Mouse (Mus musculus): ENCODE measurements around the gene Helt. TPM values are rescaled to one million over a fixed set of nuclear protein-coding genes. Genes with fewer than 3 reads are reported as not detected.

The Helt gene
- polyA plus RNA-seq, 1 experiment from 2014 or later, result not detected

DNA sequence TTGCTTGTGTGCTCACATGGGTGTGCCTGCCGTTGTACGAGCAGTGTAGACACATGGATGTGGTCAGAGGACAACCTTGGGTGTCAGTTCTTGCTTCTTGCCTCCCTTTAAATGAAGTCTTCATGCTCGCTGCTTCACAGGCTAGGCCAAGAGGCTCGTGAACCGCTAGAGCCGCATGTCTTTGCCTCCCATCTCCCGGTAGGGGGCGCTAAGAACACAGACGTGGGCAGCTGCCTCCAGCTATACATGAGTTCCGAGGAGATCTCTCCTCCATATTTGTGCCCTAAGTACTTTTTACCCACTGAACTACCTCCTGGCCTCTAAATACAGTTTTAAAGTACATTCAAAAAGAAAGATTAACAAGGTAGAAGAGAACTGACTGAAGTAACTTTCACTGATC is 16.7 kb upstream of the Helt start:
- 7% methylated on average over 10 of the region's 10 CpGs for WGBS (ENCODE audit: insufficient replicate concordance)
- H3K4me3 ChIP-seq (ENCODE audit: low read depth, low read length), result no peak overlapping the region
- H3K9ac ChIP-seq (ENCODE audit: low read depth, low read length), result no peak overlapping the region
- H3K4me1 ChIP-seq (ENCODE audit: control insufficient read depth, low read depth, low read length), result no peaks in the 10 kb centered on the region; the same call in 1 of the 2 replicates
- H3K4me2 ChIP-seq (ENCODE audit: low read depth, low read length), result no peak overlapping the region
- H3K36me3 ChIP-seq (ENCODE audit: control insufficient read depth, insufficient read depth), result no peaks in the 10 kb centered on the region
- ATAC-seq (ENCODE audit: low read depth), result peak; percentile 77
- H3K27ac ChIP-seq (ENCODE audit: low read length), result no peak overlapping the region
- H3K9me3 ChIP-seq (replicated peaks; ENCODE audit: control insufficient read depth, low read length), result no peaks in the 10 kb centered on the region
- no peaks in the 10 kb centered on the region for H3K27me3 ChIP-seq (ENCODE audit: control insufficient read depth, insufficient read depth, low read depth, low read length)

DNA sequence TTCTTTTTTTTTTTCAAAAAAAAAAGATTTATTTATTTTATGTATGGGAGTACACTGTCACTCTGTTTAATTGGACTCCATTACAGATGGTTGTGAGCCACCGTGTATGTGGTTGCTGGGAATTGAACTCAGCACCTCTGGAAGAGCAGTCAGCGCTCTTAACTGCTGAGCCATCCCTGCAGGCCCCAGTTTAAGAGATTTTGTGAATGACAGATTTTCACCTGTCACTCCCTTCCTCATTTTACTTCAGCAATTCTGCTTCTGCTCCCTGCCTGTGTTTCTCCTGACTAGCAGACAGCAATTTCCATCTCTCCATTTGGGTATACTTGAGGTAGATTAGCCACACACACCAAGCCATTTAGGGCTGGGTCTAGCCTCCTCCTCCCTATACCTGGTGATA is 13.7 kb upstream of the Helt start:
- Histone ChIP-seq H3K9me3 (replicated peaks; ENCODE audit: control insufficient read depth, low read length) (no peaks in the 10 kb centered on the region), H3K9ac (ENCODE audit: low read depth, low read length) (no peak overlapping the region), H3K4me1 (ENCODE audit: control insufficient read depth, low read depth, low read length) (no peaks in the 10 kb centered on the region; the same call in 1 of the 2 replicates), H3K36me3 (ENCODE audit: control insufficient read depth, insufficient read depth) (no peaks in the 10 kb centered on the region), H3K4me2 (ENCODE audit: low read depth, low read length) (no peak overlapping the region), H3K27me3 (ENCODE audit: control insufficient read depth, insufficient read depth, low read depth, low read length) (no peaks in the 10 kb centered on the region), H3K27ac (ENCODE audit: low read length) (no peak overlapping the region), H3K4me3 (ENCODE audit: low read depth, low read length) (no peak overlapping the region)
- WGBS (ENCODE audit: insufficient replicate concordance), result 58% methylated on average over 2 of the region's 2 CpGs
- ATAC-seq (ENCODE audit: low read depth), result no peak

DNA sequence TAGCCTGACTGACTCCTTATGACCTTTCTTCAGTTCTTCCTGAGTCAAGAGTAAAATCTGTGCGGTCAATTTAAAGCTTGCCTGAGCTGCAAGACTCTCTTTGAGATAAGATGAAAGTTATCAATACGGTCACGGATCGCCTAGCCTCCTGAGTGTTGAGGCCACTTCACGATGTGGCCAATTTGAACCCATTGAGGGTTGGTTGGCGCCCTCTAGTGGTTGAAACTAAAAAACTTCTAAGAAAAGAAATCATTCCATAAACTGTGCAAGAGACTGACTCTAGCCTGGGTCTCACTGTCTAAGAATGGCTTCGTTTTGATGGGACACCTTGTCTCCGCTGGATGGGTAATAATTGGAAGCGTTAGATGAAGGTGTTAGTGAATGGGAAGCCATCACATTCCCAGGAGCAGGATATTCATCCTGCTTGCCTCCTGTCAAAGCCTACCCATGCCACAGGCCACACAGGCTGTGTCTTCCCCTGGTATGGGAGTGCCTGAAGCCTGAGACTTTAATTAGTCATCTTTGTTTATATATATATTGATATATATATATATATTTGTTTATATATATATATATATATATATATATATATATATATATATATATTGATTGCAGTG is 11.4 kb upstream of the Helt start:
- Histone ChIP-seq H3K9me3 (replicated peaks; ENCODE audit: control insufficient read depth, low read length) (no peaks in the 10 kb centered on the region), H3K36me3 (ENCODE audit: control insufficient read depth, insufficient read depth) (no peaks in the 10 kb centered on the region), H3K27ac (ENCODE audit: low read length) (no peak overlapping the region), H3K4me3 (ENCODE audit: low read depth, low read length) (no peak overlapping the region), H3K4me1 (ENCODE audit: control insufficient read depth, low read depth, low read length) (no peaks in the 10 kb centered on the region; the same call in 1 of the 2 replicates), H3K27me3 (ENCODE audit: control insufficient read depth, insufficient read depth, low read depth, low read length) (no peaks in the 10 kb centered on the region), H3K9ac (ENCODE audit: low read depth, low read length) (no peak overlapping the region), H3K4me2 (ENCODE audit: low read depth, low read length) (no peak overlapping the region)
- no peak for ATAC-seq (ENCODE audit: low read depth)
- WGBS (ENCODE audit: insufficient replicate concordance), result 1% methylated on average over 9 of the region's 9 CpGs

DNA sequence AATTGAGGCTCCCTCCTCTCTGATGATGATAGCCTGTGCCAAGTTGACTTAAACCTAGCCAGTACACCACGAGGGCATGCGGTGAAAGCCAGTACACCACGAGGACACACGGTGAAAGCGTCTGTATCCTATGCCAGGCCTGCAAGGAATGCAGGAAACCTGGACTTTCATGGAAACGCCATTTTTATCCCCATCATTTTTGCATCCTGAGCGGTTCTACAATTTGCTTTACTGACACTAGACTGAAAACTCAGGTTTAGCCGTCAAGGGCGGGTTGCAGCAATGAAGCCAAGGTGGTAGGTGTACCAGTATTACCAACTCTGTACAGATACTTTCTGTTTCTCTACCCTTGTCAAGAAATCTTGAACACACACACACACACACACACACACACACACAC is 7.7 kb upstream of the Helt start:
- Histone ChIP-seq H3K9ac (ENCODE audit: low read depth, low read length) (no peak overlapping the region), H3K4me3 (ENCODE audit: low read depth, low read length) (no peak overlapping the region), H3K4me2 (ENCODE audit: low read depth, low read length) (no peak overlapping the region), H3K9me3 (replicated peaks; ENCODE audit: control insufficient read depth, low read length) (no peaks in the 10 kb centered on the region), H3K27ac (ENCODE audit: low read length) (no peak overlapping the region), H3K27me3 (ENCODE audit: control insufficient read depth, insufficient read depth, low read depth, low read length) (peaks cover 6% of the 10 kb centered on the region; the same call in 1 of the 2 replicates), H3K36me3 (ENCODE audit: control insufficient read depth, insufficient read depth) (no peaks in the 10 kb centered on the region), H3K4me1 (ENCODE audit: control insufficient read depth, low read depth, low read length) (no peaks in the 10 kb centered on the region; the same call in 1 of the 2 replicates)
- 73% methylated on average over 9 of the region's 9 CpGs for WGBS (ENCODE audit: insufficient replicate concordance)
- ATAC-seq (ENCODE audit: low read depth), result no peak

DNA sequence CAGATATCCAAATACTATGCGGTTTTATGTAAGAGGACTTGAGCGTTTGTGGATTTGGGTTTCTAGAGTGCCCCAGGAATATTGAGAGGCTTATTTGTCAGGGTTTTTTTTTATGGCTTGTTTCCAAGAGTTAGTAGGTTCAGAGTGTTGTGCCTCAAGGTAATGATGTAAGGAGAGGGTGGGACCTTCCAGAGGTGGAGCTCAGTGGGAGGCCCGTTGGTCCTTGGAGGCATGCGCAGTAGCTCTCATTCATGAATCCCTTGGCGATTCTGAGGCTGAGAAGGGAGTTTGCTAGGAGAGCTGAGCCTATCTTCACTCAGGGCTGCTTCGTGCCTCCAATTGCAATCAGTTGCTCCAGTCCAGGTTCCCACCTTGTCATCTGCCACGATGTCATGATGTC is 4.4 kb upstream of the Helt start:
- Histone ChIP-seq H3K9me3 (replicated peaks; ENCODE audit: control insufficient read depth, low read length) (no peaks in the 10 kb centered on the region), H3K4me3 (ENCODE audit: low read depth, low read length) (no peak overlapping the region), H3K27ac (ENCODE audit: low read length) (no peak overlapping the region), H3K9ac (ENCODE audit: low read depth, low read length) (no peak overlapping the region), H3K36me3 (ENCODE audit: control insufficient read depth, insufficient read depth) (no peaks in the 10 kb centered on the region), H3K4me2 (ENCODE audit: low read depth, low read length) (no peak overlapping the region), H3K4me1 (ENCODE audit: control insufficient read depth, low read depth, low read length) (no peaks in the 10 kb centered on the region), H3K27me3 (ENCODE audit: control insufficient read depth, insufficient read depth, low read depth, low read length) (peaks cover 38% of the 10 kb centered on the region)
- no peak for ATAC-seq (ENCODE audit: low read depth)
- 31% methylated on average over 7 of the region's 7 CpGs for WGBS (ENCODE audit: insufficient replicate concordance)

DNA sequence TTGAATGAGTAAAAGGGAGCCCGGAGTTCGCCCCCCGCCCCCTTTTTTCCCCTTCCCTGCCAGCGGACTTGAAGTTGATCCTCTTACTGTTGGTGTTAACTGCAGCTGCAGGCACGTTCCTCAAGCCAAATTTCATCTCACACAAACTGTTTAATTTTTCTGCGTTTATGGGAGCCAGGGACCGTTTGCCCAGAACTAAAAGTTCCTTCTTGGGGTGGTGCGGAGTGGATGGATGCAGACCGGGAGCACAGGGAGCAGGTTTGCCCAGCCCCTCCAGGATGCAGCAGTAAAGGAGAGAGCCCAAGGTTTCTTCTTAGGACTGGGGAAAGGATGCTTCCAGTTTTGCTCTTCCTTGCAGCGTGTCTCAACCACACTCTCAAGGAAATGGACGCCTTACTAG is 2.1 kb upstream of the Helt start:
- peaks cover 61% of the 10 kb centered on the region for H3K27me3 ChIP-seq (ENCODE audit: control insufficient read depth, insufficient read depth, low read depth, low read length)
- no peaks in the 10 kb centered on the region for H3K36me3 ChIP-seq (ENCODE audit: control insufficient read depth, insufficient read depth)
- H3K9me3 ChIP-seq (replicated peaks; ENCODE audit: control insufficient read depth, low read length), result no peaks in the 10 kb centered on the region
- no peak overlapping the region for H3K4me2 ChIP-seq (ENCODE audit: low read depth, low read length)
- no peak overlapping the region for H3K9ac ChIP-seq (ENCODE audit: low read depth, low read length)
- no peak for ATAC-seq (ENCODE audit: low read depth)
- H3K27ac ChIP-seq (ENCODE audit: low read length), result no peak overlapping the region
- no peaks in the 10 kb centered on the region for H3K4me1 ChIP-seq (ENCODE audit: control insufficient read depth, low read depth, low read length)
- 3% methylated on average over 11 of the region's 11 CpGs for WGBS (ENCODE audit: insufficient replicate concordance)
- H3K4me3 ChIP-seq (ENCODE audit: low read depth, low read length), result no peak overlapping the region

DNA sequence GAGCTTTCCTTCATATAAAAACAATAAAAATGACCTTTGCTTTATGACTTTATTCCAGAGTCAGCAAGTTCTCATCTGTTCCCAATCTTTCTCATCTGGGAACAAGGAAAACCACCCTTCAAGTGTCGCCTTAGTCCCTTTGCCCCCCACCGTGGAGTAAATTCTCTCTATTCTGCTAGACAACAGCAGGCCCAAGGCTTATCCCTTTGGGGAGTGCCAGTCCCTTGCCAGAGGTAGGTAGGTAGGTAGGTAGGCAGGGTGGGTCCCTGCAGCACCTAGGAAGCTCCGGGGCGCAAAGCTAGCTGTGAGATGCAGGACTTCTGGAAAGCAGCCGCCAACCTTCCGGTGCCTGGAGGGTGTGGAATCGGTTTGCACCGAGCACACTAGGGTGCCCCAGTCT is 1.5 kb upstream of the Helt start:
- Histone ChIP-seq H3K9me3 (replicated peaks; ENCODE audit: control insufficient read depth, low read length) (no peaks in the 10 kb centered on the region), H3K9ac (ENCODE audit: low read depth, low read length) (no peak overlapping the region), H3K4me3 (ENCODE audit: low read depth, low read length) (no peak overlapping the region), H3K4me1 (ENCODE audit: control insufficient read depth, low read depth, low read length) (no peaks in the 10 kb centered on the region), H3K36me3 (ENCODE audit: control insufficient read depth, insufficient read depth) (no peaks in the 10 kb centered on the region), H3K27ac (ENCODE audit: low read length) (no peak overlapping the region), H3K27me3 (ENCODE audit: control insufficient read depth, insufficient read depth, low read depth, low read length) (peaks cover 67% of the 10 kb centered on the region), H3K4me2 (ENCODE audit: low read depth, low read length) (no peak overlapping the region)
- no peak for ATAC-seq (ENCODE audit: low read depth)
- 2% methylated on average over 8 of the region's 8 CpGs for WGBS (ENCODE audit: insufficient replicate concordance)

GRCm38 (mm10) chr8:46295101-46295534 is 647 bp upstream of the Helt start:
- 1% methylated on average over 14 of the region's 14 CpGs for whole genome bisulfite sequencing (ENCODE audit: insufficient replicate concordance)
- no peak for ATAC-seq (ENCODE audit: low read depth)
- no peaks in the 10 kb centered on the region for H3K4me1 ChIP-seq (ENCODE audit: control insufficient read depth, low read depth, low read length)
- no peak overlapping the region for H3K4me3 ChIP-seq (ENCODE audit: low read depth, low read length)
- H3K36me3 ChIP-seq (ENCODE audit: control insufficient read depth, insufficient read depth), result no peaks in the 10 kb centered on the region
- no peak overlapping the region for H3K27ac ChIP-seq (ENCODE audit: low read length)
- H3K9ac ChIP-seq (ENCODE audit: low read depth, low read length), result no peak overlapping the region
- H3K9me3 ChIP-seq (replicated peaks; ENCODE audit: control insufficient read depth, low read length), result no peaks in the 10 kb centered on the region
- H3K27me3 ChIP-seq (ENCODE audit: control insufficient read depth, insufficient read depth, low read depth, low read length), result peaks cover 76% of the 10 kb centered on the region
- no peak overlapping the region for H3K4me2 ChIP-seq (ENCODE audit: low read depth, low read length)

GRCm38 (mm10) chr8:46293741-46294151 is 725 bp downstream of the Helt start:
- H3K36me3 ChIP-seq (ENCODE audit: control insufficient read depth, insufficient read depth), result no peaks in the 10 kb centered on the region
- H3K9ac ChIP-seq (ENCODE audit: low read depth, low read length), result no peak overlapping the region
- 2% methylated on average over 16 of the region's 16 CpGs for WGBS (ENCODE audit: insufficient replicate concordance)
- no peaks in the 10 kb centered on the region for H3K9me3 ChIP-seq (replicated peaks; ENCODE audit: control insufficient read depth, low read length)
- H3K4me2 ChIP-seq (ENCODE audit: low read depth, low read length), result no peak overlapping the region
- H3K4me1 ChIP-seq (ENCODE audit: control insufficient read depth, low read depth, low read length), result no peaks in the 10 kb centered on the region
- peaks cover 76% of the 10 kb centered on the region for H3K27me3 ChIP-seq (ENCODE audit: control insufficient read depth, insufficient read depth, low read depth, low read length)
- ATAC-seq (ENCODE audit: low read depth), result no peak
- H3K27ac ChIP-seq (ENCODE audit: low read length), result no peak overlapping the region
- no peak overlapping the region for H3K4me3 ChIP-seq (ENCODE audit: low read depth, low read length)

Data from liver, embryonic 16.5 days (tissue).